In genomic region chr4:133014088-133014487, GRCm38 (mm10) we compare ENCODE assay signal across 9 mouse cellular contexts. TPM values are rescaled to one million over a fixed set of nuclear protein-coding genes. Genes with fewer than 3 reads are reported as not detected.
A peak's percentile ranks its signal among the peaks of the same experiment; 100 is the strongest.
DNase-seq lines count a peak whose midpoint lies in the region; ATAC-seq and TF ChIP-seq lines count a peak whose summit lies in the region.
"Had no signal": no experiment of that assay in that cellular context is flagged by ENCODE, and none has a peak within 500 bp of the region (broad histone marks: within the 10 kb centered on the region; RNA-seq: fewer than 3 reads in every experiment).

No protein-coding gene starts in this region.

- H3K27ac ChIP-seq in kidney, postnatal 0 days, result peak overlapping the region; percentile 95
- H3K27ac ChIP-seq in kidney, adult 2 months (ENCODE audit: insufficient read depth, low read depth, low read length), result no peak overlapping the region
- peak overlapping the region in 1 of 2 experiments; percentile 97; a peak in 2 of 4 replicates for H3K27ac ChIP-seq in heart, embryonic 14.5 days (replicated peaks in 1 of 2; ENCODE audit: control insufficient read depth in 1 of 2, insufficient read depth in 1 of 2, low read depth in 2 of 2, low read length in 2 of 2)
- peak overlapping the region; percentile 94; the same call in 1 of the 2 replicates for H3K27ac ChIP-seq in midbrain, embryonic 12.5 days (replicated peaks)
- H3K27ac ChIP-seq: liver, embryonic 14.5 days had no signal

- 24% methylated on average over 5 of the region's 5 CpGs for WGBS in kidney, postnatal 0 days
- WGBS in kidney, adult 2 months, result 30% methylated on average over 5 of the region's 5 CpGs
- 37% methylated on average over 5 of the region's 5 CpGs for WGBS in heart, embryonic 14.5 days
- 22% methylated on average over 5 of the region's 5 CpGs for WGBS in midbrain, embryonic 12.5 days

- H3K9me3 ChIP-seq in kidney, postnatal 0 days (replicated peaks; ENCODE audit: low read length), result no peaks in the 10 kb centered on the region
- no peaks in the 10 kb centered on the region for H3K9me3 ChIP-seq in heart, embryonic 14.5 days (ENCODE audit: control insufficient read depth, low read length)
- no peaks in the 10 kb centered on the region for H3K9me3 ChIP-seq in midbrain, embryonic 12.5 days

- no peak for DNase-seq in kidney, postnatal 0 days (ENCODE audit: low spot score)
- DNase-seq in kidney, adult 2 months, result no peak
- DNase-seq in cerebellum, adult 9-10 months, result peak; percentile 76
- no peak for DNase-seq in thymus, adult 18-20 months
- DNase-seq in yolk sac, embryonic 10.5 days (ENCODE audit: low spot score), result no peak

- no peak for TF ChIP-seq CTCF in kidney, postnatal 0 days (IDR thresholded peaks at IDR 0.05; ENCODE audit: low read depth)
- no peak for TF ChIP-seq CTCF in kidney, adult 2 months (conservative IDR thresholded peaks at IDR 0.05; ENCODE audit: insufficient read depth, insufficient read length, low read depth, low read length)

- H3K4me1 ChIP-seq in kidney, postnatal 0 days (replicated peaks; ENCODE audit: insufficient read depth, low read length), result peaks cover 44% of the 10 kb centered on the region
- H3K4me1 ChIP-seq in kidney, adult 2 months (ENCODE audit: control insufficient read depth, insufficient read depth, low read length), result peaks cover 25% of the 10 kb centered on the region
- H3K4me1 ChIP-seq in heart, embryonic 14.5 days (ENCODE audit: control insufficient read depth in 2 of 2, insufficient read depth in 2 of 2, low read length in 2 of 2), result peaks cover 42 to 57% of the 10 kb centered on the region in 2 experiments
- H3K4me1 ChIP-seq in midbrain, embryonic 12.5 days, result peaks cover 72% of the 10 kb centered on the region

- H3K27me3 ChIP-seq in kidney, postnatal 0 days (ENCODE audit: insufficient read depth, low read length), result no peaks in the 10 kb centered on the region
- H3K27me3 ChIP-seq in kidney, adult 2 months (replicated peaks; ENCODE audit: control insufficient read depth, insufficient read depth, low read length), result no peaks in the 10 kb centered on the region
- no peaks in the 10 kb centered on the region for H3K27me3 ChIP-seq in heart, embryonic 14.5 days (ENCODE audit: control insufficient read depth, insufficient read depth, low read length)
- peaks cover 26% of the 10 kb centered on the region for H3K27me3 ChIP-seq in midbrain, embryonic 12.5 days

- peak overlapping the region; percentile 76 for H3K4me2 ChIP-seq in kidney, postnatal 0 days (ENCODE audit: low read length)
- H3K4me2 ChIP-seq in heart, embryonic 14.5 days (ENCODE audit: low read length), result peak overlapping the region; percentile 88
- H3K4me2 ChIP-seq in midbrain, embryonic 12.5 days (replicated peaks), result peak overlapping the region; percentile 70

- TF ChIP-seq POLR2A in kidney, adult 2 months (IDR thresholded peaks at IDR 0.05; ENCODE audit: low read depth, low read length), result no peak

- no peak overlapping the region for H3K9ac ChIP-seq in kidney, postnatal 0 days (ENCODE audit: low read depth, low read length)
- H3K9ac ChIP-seq in heart, embryonic 14.5 days (ENCODE audit: low read length), result peak overlapping the region; percentile 99; the same call in 1 of the 2 replicates
- H3K9ac ChIP-seq in midbrain, embryonic 12.5 days (replicated peaks), result peak overlapping the region; percentile 20; the same call in 1 of the 2 replicates
- H3K9ac ChIP-seq: liver, embryonic 14.5 days had no signal

- no peak for ATAC-seq in kidney, postnatal 0 days (replicated peaks; ENCODE audit: low FRiP score, low read depth)
- ATAC-seq in heart, embryonic 14.5 days (ENCODE audit: insufficient number of reproducible peaks, insufficient read depth, low FRiP score, low read depth), result no peak
- ATAC-seq in midbrain, embryonic 12.5 days (ENCODE audit: low FRiP score, low read depth), result no peak
- ATAC-seq in inflammation-experienced regulatory T-cells, adult 6 months, result no peak

- H3K36me3 ChIP-seq in kidney, postnatal 0 days (ENCODE audit: insufficient read depth, low read length), result no peaks in the 10 kb centered on the region; the same call in 1 of the 2 replicates
- H3K36me3 ChIP-seq in kidney, adult 2 months (ENCODE audit: control insufficient read depth, insufficient read depth, low read length), result no peaks in the 10 kb centered on the region
- H3K36me3 ChIP-seq in heart, embryonic 14.5 days (ENCODE audit: control insufficient read depth, insufficient read depth, low read length), result peaks cover 5% of the 10 kb centered on the region; the same call in 1 of the 2 replicates
- H3K36me3 ChIP-seq in midbrain, embryonic 12.5 days, result 0 out of 2 replicates have a peak, but pooled peaks cover 4% of the 10 kb centered on the region

- no peak overlapping the region; the same call in 1 of the 2 replicates for H3K4me3 ChIP-seq in kidney, postnatal 0 days (replicated peaks; ENCODE audit: low read depth, low read length)
- no peak overlapping the region for H3K4me3 ChIP-seq in kidney, adult 2 months (ENCODE audit: insufficient read depth, low read depth, low read length)
- peak overlapping the region in 1 of 2 experiments; percentile 97; a peak in 2 of 4 replicates for H3K4me3 ChIP-seq in heart, embryonic 14.5 days (ENCODE audit: control insufficient read depth in 1 of 2, insufficient read depth in 1 of 2, low read depth in 1 of 2, low read length in 2 of 2)
- peak overlapping the region; percentile 93 for H3K4me3 ChIP-seq in midbrain, embryonic 12.5 days

RNA-seq across cellular contexts. Expression of gene Ahdc1, which starts 3.0 kb away (rescaled TPM):
- polyA plus RNA-seq in kidney, postnatal 0 days (2015; fragmentation: Nextera tagmentation; extraction: Ambion mirVana), result 6.4 and 6.7 TPM in 2 replicates
- polyA plus RNA-seq in kidney, adult 2 months (2012; rRNA removed), result 22.2 and 23.3 TPM in 2 replicates
- polyA plus RNA-seq in heart, embryonic 14.5 days (2014; fragmentation: Nextera tagmentation; extraction: Ambion mirVana), result 7.1 and 9.0 TPM in 2 replicates
- 8.9 and 9.1 TPM in 2 replicates for polyA plus RNA-seq in midbrain, embryonic 12.5 days (2016; fragmentation: Nextera tagmentation; extraction: Ambion mirVana)
- polyA plus RNA-seq in inflammation-experienced regulatory T-cells, adult 6 months (2017; shearing (Covaris generic)), result 1 to 10 TPM; 1.6 to 2.4 (median 2.4) TPM

RNA-seq across cellular contexts. Expression of gene Fgr, which starts 40.2 kb away (rescaled TPM):
- polyA plus RNA-seq in kidney, postnatal 0 days (2015; fragmentation: Nextera tagmentation; extraction: Ambion mirVana), result 0.47 and 0.51 TPM in 2 replicates
- 1.8 and 2.5 TPM in 2 replicates for polyA plus RNA-seq in kidney, adult 2 months (2012; rRNA removed)
- polyA plus RNA-seq in heart, embryonic 14.5 days (2014; fragmentation: Nextera tagmentation; extraction: Ambion mirVana), result 0.18 and 0.74 TPM in 2 replicates
- 0.08 and 0.12 TPM in 2 replicates for polyA plus RNA-seq in midbrain, embryonic 12.5 days (2016; fragmentation: Nextera tagmentation; extraction: Ambion mirVana)
- 1 to 10 TPM; 1.9 to 6.6 (median 3.3) TPM for polyA plus RNA-seq in inflammation-experienced regulatory T-cells, adult 6 months (2017; shearing (Covaris generic))
